Mouse (Mus musculus): Measurements from ENCODE around the gene Nfat5. TPM values are rescaled to one million over a fixed set of nuclear protein-coding genes. Genes with fewer than 3 reads are reported as not detected.
A peak's percentile ranks its signal among the peaks of the same experiment; 100 is the strongest.

Nfat5 gene
- total RNA-seq, 2 experiments from 2014 or later, result 36.5 to 36.6 TPM

GRCm38 (mm10) chr8:107291171-107291601, 2.1 kb upstream of the Nfat5 start:
- no peak for DNase-seq
- intact Hi-C loops (cut with DNase I), result loop anchor here (5.0 kb wide), 1 partner anchor 84 kb away; no protein-coding TSS in a partner anchor

- intact Hi-C loops (cut with DNase I), result loop anchor here (5.0 kb wide), 1 partner anchor 85 kb away; no protein-coding TSS in a partner anchor
- no peak for DNase-seq
Measured at GRCm38 (mm10) chr8:107292119-107292927, 947 bp upstream of the Nfat5 start.

GRCm38 (mm10) chr8:107293641-107294628, 665 bp downstream of the Nfat5 start:
- peak; percentile 67 to 68 for DNase-seq

GRCm38 (mm10) chr8:107295450-107295849, 2.2 kb downstream of the Nfat5 start:
- intact Hi-C loops (cut with DNase I), result loop anchor here (2.0 kb wide), 1 partner anchor 27 kb away; no protein-coding TSS in a partner anchor
- DNase-seq, result no peak

More at GRCm38 (mm10) chr8:107293641-107294628, 665 bp downstream of the Nfat5 start:
- intact Hi-C loops (cut with DNase I), result loop anchor here (2.0 to 5.0 kb wide), 2 partner anchors 29 to 87 kb away; no protein-coding TSS in a partner anchor

- no peak for DNase-seq
- intact Hi-C loops (cut with DNase I), result no loop called here
Measured at GRCm38 (mm10) chr8:107311876-107312275, 18.6 kb downstream of the Nfat5 start.

- intact Hi-C loops (cut with DNase I), result loop anchor here (1.0 to 5.0 kb wide), 3 partner anchors 117 to 208 kb away; no protein-coding TSS in a partner anchor
Measured at GRCm38 (mm10) chr8:107324142-107324541, 30.9 kb downstream of the Nfat5 start.

GRCm38 (mm10) chr8:107329595-107329994, 36.3 kb downstream of the Nfat5 start:
- DNase-seq, result peak in 1 of 2 experiments; percentile 13
- intact Hi-C loops (cut with DNase I), result no loop called here

More at GRCm38 (mm10) chr8:107324142-107324541, 30.9 kb downstream of the Nfat5 start:
- peak; percentile 74 to 87 for DNase-seq

- intact Hi-C loops (cut with DNase I), result no loop called here
- no peak for DNase-seq
Measured at GRCm38 (mm10) chr8:107336480-107336879, 43.2 kb downstream of the Nfat5 start.

- intact Hi-C loops (cut with DNase I), result no loop called here
Measured at GRCm38 (mm10) chr8:107370311-107370710, 77.0 kb downstream of the Nfat5 start.

GRCm38 (mm10) chr8:107377346-107377745, 84.1 kb downstream of the Nfat5 start:
- DNase-seq, result peak in 1 of 2 experiments; percentile 33
- intact Hi-C loops (cut with DNase I), result no loop called here

More at GRCm38 (mm10) chr8:107370311-107370710, 77.0 kb downstream of the Nfat5 start:
- no peak for DNase-seq

GRCm38 (mm10) chr8:107380734-107381133, 87.5 kb downstream of the Nfat5 start:
- intact Hi-C loops (cut with DNase I), result no loop called here
- DNase-seq, result no peak

GRCm38 (mm10) chr8:107381666-107382065, 88.4 kb downstream of the Nfat5 start:
- no peak for DNase-seq
- intact Hi-C loops (cut with DNase I), result no loop called here

GRCm38 (mm10) chr8:107382898-107383297, 89.6 kb downstream of the Nfat5 start:
- DNase-seq, result no peak
- intact Hi-C loops (cut with DNase I), result no loop called here

- intact Hi-C loops (cut with DNase I), result no loop called here
Measured at GRCm38 (mm10) chr8:107384651-107385050, 91.4 kb downstream of the Nfat5 start.

GRCm38 (mm10) chr8:107385063-107385462, 91.8 kb downstream of the Nfat5 start:
- intact Hi-C loops (cut with DNase I), result no loop called here
- DNase-seq, result no peak

More at GRCm38 (mm10) chr8:107384651-107385050, 91.4 kb downstream of the Nfat5 start:
- DNase-seq, result no peak

- intact Hi-C loops (cut with DNase I), result loop anchor here (1.0 kb wide), 1 partner anchor 39 kb away; the partner anchor contains the start of gene Nob1
- DNase-seq, result peak; percentile 51 to 72
Measured at GRCm38 (mm10) chr8:107386171-107386570, 92.9 kb downstream of the Nfat5 start.

GRCm38 (mm10) chr8:107386642-107387041, 93.4 kb downstream of the Nfat5 start:
- peak in 1 of 2 experiments; percentile 39 for DNase-seq
- intact Hi-C loops (cut with DNase I), result loop anchor here (1.0 kb wide), 1 partner anchor 39 kb away; the partner anchor contains the start of gene Nob1

- intact Hi-C loops (cut with DNase I), result no loop called here
- DNase-seq, result peak in 1 of 2 experiments; percentile 47
Measured at GRCm38 (mm10) chr8:107387861-107388260, 94.6 kb downstream of the Nfat5 start.

- intact Hi-C loops (cut with DNase I), result no loop called here
- DNase-seq, result peak; percentile 44 to 67
Measured at GRCm38 (mm10) chr8:107389557-107389956, 96.3 kb downstream of the Nfat5 start.

Measured in heart, postnatal 14 days (tissue).